Mouse (Mus musculus) heart, adult 11 months (tissue): ENCODE measurements around the gene Scn5a.

Experiments
- DNase-seq: peaks from one replicate; pipeline ENCODE4 v3.0.0; 2022

Scn5a gene

GRCm38 (mm10) chr9:119563617-119564016 is 15.2 kb downstream of the Scn5a start:
- DNase-seq, result peak; percentile 97

- DNase-seq, result no peak
Observed at GRCm38 (mm10) chr9:119562256-119562655, 16.6 kb downstream of the Scn5a start.

- DNase-seq, result peak; percentile 97
Observed at GRCm38 (mm10) chr9:119561746-119562145, 17.1 kb downstream of the Scn5a start.

- DNase-seq, result no peak
Observed at GRCm38 (mm10) chr9:119559537-119560276, 19.1 kb downstream of the Scn5a start.

- no peak for DNase-seq
Observed at GRCm38 (mm10) chr9:119558119-119558854, 20.5 kb downstream of the Scn5a start.

GRCm38 (mm10) chr9:119556043-119556442 is 22.8 kb downstream of the Scn5a start:
- DNase-seq, result no peak

- DNase-seq, result no peak
Observed at GRCm38 (mm10) chr9:119547528-119547927, 31.3 kb downstream of the Scn5a start.

- DNase-seq, result no peak
Observed at GRCm38 (mm10) chr9:119547128-119547527, 31.7 kb downstream of the Scn5a start.

- DNase-seq, result no peak
Observed at GRCm38 (mm10) chr9:119540726-119541125, 38.1 kb downstream of the Scn5a start.

GRCm38 (mm10) chr9:119537823-119538222 is 41.0 kb downstream of the Scn5a start:
- DNase-seq, result peak; percentile 93

- no peak for DNase-seq
Observed at GRCm38 (mm10) chr9:119531684-119532417, 47.0 kb downstream of the Scn5a start.

GRCm38 (mm10) chr9:119524511-119524910 is 54.3 kb downstream of the Scn5a start:
- no peak for DNase-seq

- DNase-seq, result peak; percentile 97
Observed at GRCm38 (mm10) chr9:119523301-119523700, 55.5 kb downstream of the Scn5a start.

- DNase-seq, result no peak
Observed at GRCm38 (mm10) chr9:119519116-119519515, 59.7 kb downstream of the Scn5a start.

GRCm38 (mm10) chr9:119518177-119518576 is 60.6 kb downstream of the Scn5a start:
- DNase-seq, result no peak

GRCm38 (mm10) chr9:119517467-119517866 is 61.3 kb downstream of the Scn5a start:
- DNase-seq, result no peak

- peak; percentile 96 for DNase-seq
Observed at GRCm38 (mm10) chr9:119516815-119517214, 62.0 kb downstream of the Scn5a start.

- peak; percentile 96 for DNase-seq
Observed at GRCm38 (mm10) chr9:119515454-119515853, 63.4 kb downstream of the Scn5a start.

GRCm38 (mm10) chr9:119514986-119515385 is 63.8 kb downstream of the Scn5a start:
- peak; percentile 88 for DNase-seq

- peak; percentile 96 for DNase-seq
Observed at GRCm38 (mm10) chr9:119513816-119514215, 65.0 kb downstream of the Scn5a start.

GRCm38 (mm10) chr9:119512993-119513392 is 65.8 kb downstream of the Scn5a start:
- DNase-seq, result peak; percentile 90

- no peak for DNase-seq
Observed at GRCm38 (mm10) chr9:119510902-119511301, 67.9 kb downstream of the Scn5a start.

GRCm38 (mm10) chr9:119504981-119505658 is 73.7 kb downstream of the Scn5a start:
- no peak for DNase-seq
